Mouse (Mus musculus) lung, postnatal 4 days (tissue): ENCODE results near the gene Nipsnap2.
"Not testable (repeated sequence)": the region's sequence is repeated elsewhere in the genome, so short reads cannot be mapped to it uniquely, and the experiment has no call there.

Experiments used
- DNase-seq, 2 experiments: peaks; one replicate each; pipeline ENCODE4 v3.0.0; 2021

The Nipsnap2 gene

GRCm38 (mm10) chr5:129761865-129762540 lies 37.1 kb downstream of the Nipsnap2 start:
- DNase-seq = no peak

- no peak for DNase-seq
Measured at GRCm38 (mm10) chr5:129770443-129771355, 45.8 kb downstream of the Nipsnap2 start.

GRCm38 (mm10) chr5:129772433-129772832 lies 47.6 kb downstream of the Nipsnap2 start:
- no peak for DNase-seq

- not testable (repeated sequence) for DNase-seq
Measured at GRCm38 (mm10) chr5:129773330-129773729, 48.5 kb downstream of the Nipsnap2 start.

GRCm38 (mm10) chr5:129774661-129775060 lies 49.8 kb downstream of the Nipsnap2 start:
- DNase-seq = no peak

- DNase-seq = no peak
Measured at GRCm38 (mm10) chr5:129778348-129778995, 53.6 kb downstream of the Nipsnap2 start.

GRCm38 (mm10) chr5:129778996-129779716 lies 54.3 kb downstream of the Nipsnap2 start:
- peak; percentile 82 to 86 for DNase-seq

- DNase-seq = no peak
Measured at GRCm38 (mm10) chr5:129780131-129780530, 55.3 kb downstream of the Nipsnap2 start.

GRCm38 (mm10) chr5:129782211-129782610 lies 57.3 kb downstream of the Nipsnap2 start:
- DNase-seq = no peak

- no peak for DNase-seq
Measured at GRCm38 (mm10) chr5:129785235-129785870, 60.5 kb downstream of the Nipsnap2 start.

GRCm38 (mm10) chr5:129786161-129786560 lies 61.3 kb downstream of the Nipsnap2 start:
- no peak for DNase-seq

GRCm38 (mm10) chr5:129786818-129787790 lies 62.2 kb downstream of the Nipsnap2 start, which contains the start of gene Psph:
TSS of gene Psph (minus strand) at chr5:129787449.
- peak; percentile 97 to 98 for DNase-seq

GRCm38 (mm10) chr5:129787818-129788593 lies 63.1 kb downstream of the Nipsnap2 start:
- no peak for DNase-seq

GRCm38 (mm10) chr5:129790591-129790990 lies 65.7 kb downstream of the Nipsnap2 start:
- not testable (repeated sequence) for DNase-seq
